Mouse (Mus musculus): ENCODE data around the gene Rai1.

DNA sequence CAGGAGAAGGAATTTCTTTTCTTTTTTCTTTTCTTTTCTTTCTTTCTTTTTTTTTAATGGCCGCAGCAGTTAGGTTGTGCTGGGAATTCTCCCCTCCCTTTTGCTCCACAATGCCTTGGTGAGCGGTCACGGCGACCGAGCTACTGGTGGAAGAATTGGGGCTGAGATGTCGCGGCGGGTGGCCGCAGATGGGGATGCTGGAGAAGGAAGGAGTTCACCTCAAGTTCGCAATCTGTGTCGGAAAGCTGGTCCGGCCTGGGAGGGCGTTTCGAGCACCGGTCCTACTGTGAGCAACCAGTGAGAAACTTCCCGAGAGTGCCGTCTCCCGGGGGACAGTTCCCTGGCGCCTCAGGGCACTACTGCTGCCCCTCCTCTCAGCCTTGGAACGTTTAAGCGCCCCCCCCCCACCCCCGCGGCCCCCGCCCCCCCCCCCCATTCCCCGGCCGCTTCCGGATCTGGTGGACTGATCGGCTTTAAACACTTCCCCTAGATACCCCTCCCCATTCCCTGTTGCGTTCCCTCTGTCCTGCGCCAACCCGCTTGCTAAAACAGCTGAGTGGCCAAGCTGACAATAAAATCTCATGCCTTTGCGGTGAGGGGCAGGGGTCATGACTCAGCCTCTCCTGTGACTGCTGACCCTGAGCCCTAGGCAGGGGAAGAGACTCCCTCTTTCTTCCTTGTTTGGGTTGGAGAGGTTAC lies 35.9 kb downstream of the Rai1 start:
- TF ChIP-seq TAL1 (IDR thresholded peaks at IDR 0.05; ENCODE audit: low read length) (no peak), GATA1 (IDR thresholded peaks at IDR 0.05; ENCODE audit: low read length) (no peak)
